Mouse (Mus musculus): Measurements from ENCODE around the gene Dpm2. TPM values are rescaled to one million over a fixed set of nuclear protein-coding genes. Genes with fewer than 3 reads are reported as not detected.

The Dpm2 gene
- polyA plus RNA-seq, 1 experiment, result 87.5 TPM

DNA sequence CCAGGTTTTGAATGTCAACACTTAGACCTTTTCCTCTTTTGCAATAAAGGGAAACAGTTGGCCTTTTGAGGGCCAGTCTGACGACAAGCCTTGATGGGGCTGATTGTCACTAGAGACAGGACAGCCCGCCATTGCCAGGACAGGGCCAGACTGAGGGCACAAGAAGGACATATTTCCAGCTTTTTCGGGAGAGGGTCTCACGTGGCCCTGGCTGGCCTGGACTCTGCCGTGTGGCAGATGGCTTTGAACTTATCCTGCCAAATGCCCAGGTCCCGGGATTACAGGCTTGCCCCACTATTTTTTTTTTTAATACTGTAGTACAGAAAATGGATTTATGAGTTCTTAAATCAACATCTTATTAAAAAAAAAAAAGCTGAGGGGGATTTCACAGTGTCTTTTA lies 20.6 kb downstream of the Dpm2 start:
- WGBS, result 74% methylated on average over 6 of the region's 6 CpGs
- peaks cover 7% of the 10 kb centered on the region for H3K4me1 ChIP-seq (ENCODE audit: control insufficient read depth, insufficient read depth, insufficient read length, low read length)
- no peaks in the 10 kb centered on the region for H3K36me3 ChIP-seq (ENCODE audit: control insufficient read depth, insufficient read depth, low read length)
- H3K4me3 ChIP-seq (ENCODE audit: low read depth, low read length), result no peak overlapping the region
- no peaks in the 10 kb centered on the region for H3K27me3 ChIP-seq (ENCODE audit: control insufficient read depth, insufficient read depth, low read length)
- TF ChIP-seq CTCF (IDR thresholded peaks at IDR 0.05; ENCODE audit: extremely low read depth, insufficient read length, insufficient replicate concordance, low read depth, low read length) (no peak), POLR2A (IDR thresholded peaks at IDR 0.05; ENCODE audit: low read depth, low read length) (no peak)
- no peak overlapping the region for H3K27ac ChIP-seq (ENCODE audit: insufficient read depth, low read depth, low read length)

- no peaks in the 10 kb centered on the region; the same call in 1 of the 2 replicates for H3K36me3 ChIP-seq (ENCODE audit: control insufficient read depth, insufficient read depth, low read length)
- no peaks in the 10 kb centered on the region for H3K27me3 ChIP-seq (ENCODE audit: control insufficient read depth, insufficient read depth, low read length)
- 87% methylated on average over 13 of the region's 13 CpGs for WGBS
- no peak overlapping the region for H3K27ac ChIP-seq (ENCODE audit: insufficient read depth, low read depth, low read length)
- no peak overlapping the region for H3K4me3 ChIP-seq (ENCODE audit: low read depth, low read length)
- H3K4me1 ChIP-seq (ENCODE audit: control insufficient read depth, insufficient read depth, insufficient read length, low read length), result peaks cover 7% of the 10 kb centered on the region
- TF ChIP-seq CTCF (IDR thresholded peaks at IDR 0.05; ENCODE audit: extremely low read depth, insufficient read length, insufficient replicate concordance, low read depth, low read length) (no peak), POLR2A (IDR thresholded peaks at IDR 0.05; ENCODE audit: low read depth, low read length) (no peak)
These were observed 26.1 kb downstream of the Dpm2 start for GRCm38 (mm10) chr2:32596725-32597124.

- H3K27ac ChIP-seq (ENCODE audit: insufficient read depth, low read depth, low read length), result no peak overlapping the region
- H3K36me3 ChIP-seq (ENCODE audit: control insufficient read depth, insufficient read depth, low read length), result no peaks in the 10 kb centered on the region; the same call in 1 of the 2 replicates
- no peak overlapping the region for H3K4me3 ChIP-seq (ENCODE audit: low read depth, low read length)
- WGBS, result 59% methylated on average over 5 of the region's 5 CpGs
- H3K4me1 ChIP-seq (ENCODE audit: control insufficient read depth, insufficient read depth, insufficient read length, low read length), result peaks cover 7% of the 10 kb centered on the region
- no peaks in the 10 kb centered on the region for H3K27me3 ChIP-seq (ENCODE audit: control insufficient read depth, insufficient read depth, low read length)
- TF ChIP-seq CTCF (IDR thresholded peaks at IDR 0.05; ENCODE audit: extremely low read depth, insufficient read length, insufficient replicate concordance, low read depth, low read length) (no peak), POLR2A (IDR thresholded peaks at IDR 0.05; ENCODE audit: low read depth, low read length) (no peak)
These were observed 26.6 kb downstream of the Dpm2 start for GRCm38 (mm10) chr2:32597248-32597647.

GRCm38 (mm10) chr2:32597699-32598098 lies 27.0 kb downstream of the Dpm2 start:
- Histone ChIP-seq H3K27me3 (ENCODE audit: control insufficient read depth, insufficient read depth, low read length) (no peaks in the 10 kb centered on the region), H3K4me1 (ENCODE audit: control insufficient read depth, insufficient read depth, insufficient read length, low read length) (peaks cover 7% of the 10 kb centered on the region), H3K27ac (ENCODE audit: insufficient read depth, low read depth, low read length) (no peak overlapping the region), H3K4me3 (ENCODE audit: low read depth, low read length) (no peak overlapping the region), H3K36me3 (ENCODE audit: control insufficient read depth, insufficient read depth, low read length) (no peaks in the 10 kb centered on the region; the same call in 1 of the 2 replicates)
- TF ChIP-seq POLR2A (IDR thresholded peaks at IDR 0.05; ENCODE audit: low read depth, low read length) (no peak), CTCF (IDR thresholded peaks at IDR 0.05; ENCODE audit: extremely low read depth, insufficient read length, insufficient replicate concordance, low read depth, low read length) (no peak)
- 79% methylated on average over 5 of the region's 5 CpGs for WGBS

GRCm38 (mm10) chr2:32598506-32598905 lies 27.8 kb downstream of the Dpm2 start:
- no peak for TF ChIP-seq POLR2A (IDR thresholded peaks at IDR 0.05; ENCODE audit: low read depth, low read length)
- TF ChIP-seq CTCF (IDR thresholded peaks at IDR 0.05; ENCODE audit: extremely low read depth, insufficient read length, insufficient replicate concordance, low read depth, low read length), result no peak
- H3K36me3 ChIP-seq (ENCODE audit: control insufficient read depth, insufficient read depth, low read length), result no peaks in the 10 kb centered on the region; the same call in 1 of the 2 replicates
- no peak overlapping the region for H3K4me3 ChIP-seq (ENCODE audit: low read depth, low read length)
- WGBS, result 86% methylated on average over 8 of the region's 8 CpGs
- no peaks in the 10 kb centered on the region for H3K27me3 ChIP-seq (ENCODE audit: control insufficient read depth, insufficient read depth, low read length)
- H3K27ac ChIP-seq (ENCODE audit: insufficient read depth, low read depth, low read length), result no peak overlapping the region
- H3K4me1 ChIP-seq (ENCODE audit: control insufficient read depth, insufficient read depth, insufficient read length, low read length), result peaks cover 7% of the 10 kb centered on the region

GRCm38 (mm10) chr2:32599409-32599808 lies 28.8 kb downstream of the Dpm2 start, which contains the start of gene St6galnac6:
TSS of gene St6galnac6 (plus strand) at chr2:32599709.
- H3K4me1 ChIP-seq (ENCODE audit: control insufficient read depth, insufficient read depth, insufficient read length, low read length), result peaks cover 7% of the 10 kb centered on the region
- no peak for TF ChIP-seq CTCF (IDR thresholded peaks at IDR 0.05; ENCODE audit: extremely low read depth, insufficient read length, insufficient replicate concordance, low read depth, low read length)
- WGBS, result 93% methylated on average over 3 of the region's 3 CpGs
- H3K4me3 ChIP-seq (ENCODE audit: low read depth, low read length), result no peak within 1 kb of the TSS
- H3K36me3 ChIP-seq (ENCODE audit: control insufficient read depth, insufficient read depth, low read length), result no peaks in the 10 kb centered on the region; the same call in 1 of the 2 replicates
- H3K27ac ChIP-seq (ENCODE audit: insufficient read depth, low read depth, low read length), result no peak within 1 kb of the TSS
- H3K27me3 ChIP-seq (ENCODE audit: control insufficient read depth, insufficient read depth, low read length), result no peaks in the 10 kb centered on the region

DNA sequence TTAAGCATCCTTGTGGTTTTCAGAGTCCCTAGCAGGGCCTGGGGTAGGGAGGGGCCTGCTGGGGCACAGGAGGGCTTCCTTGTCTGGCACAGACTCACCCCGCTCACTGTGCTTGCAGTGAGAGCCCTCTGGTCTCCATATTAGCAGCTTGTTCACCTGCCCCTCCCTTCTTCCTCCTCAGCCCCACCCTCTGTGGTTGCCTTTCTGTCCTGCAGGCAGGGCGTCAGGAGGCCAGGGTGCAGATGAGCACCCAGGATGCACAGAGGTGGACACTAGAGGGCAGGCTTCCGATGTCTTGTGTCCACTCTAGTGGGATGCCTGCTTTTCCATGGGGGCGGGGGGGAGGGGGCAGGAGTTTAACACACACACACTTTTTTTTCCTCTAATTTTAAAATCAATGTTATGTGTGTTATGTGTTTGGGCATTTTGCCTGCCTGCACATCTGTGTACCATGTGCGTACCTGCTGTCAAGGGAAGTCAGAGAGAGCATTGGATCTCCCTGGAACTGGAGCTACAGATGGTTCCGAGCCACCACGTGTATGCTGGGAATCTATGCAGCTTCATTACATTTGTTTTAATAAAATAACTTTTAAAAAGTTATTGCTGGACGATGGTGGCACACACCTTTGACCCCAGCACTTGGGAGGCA lies 30.9 kb downstream of the Dpm2 start:
- H3K27ac ChIP-seq (ENCODE audit: insufficient read depth, low read depth, low read length), result no peak overlapping the region
- H3K4me1 ChIP-seq (ENCODE audit: control insufficient read depth, insufficient read depth, insufficient read length, low read length), result peaks cover 7% of the 10 kb centered on the region
- TF ChIP-seq CTCF (IDR thresholded peaks at IDR 0.05; ENCODE audit: extremely low read depth, insufficient read length, insufficient replicate concordance, low read depth, low read length) (peak; percentile 67; the same call in 1 of the 2 replicates), POLR2A (IDR thresholded peaks at IDR 0.05; ENCODE audit: low read depth, low read length) (no peak)
- no peak overlapping the region for H3K4me3 ChIP-seq (ENCODE audit: low read depth, low read length)
- WGBS, result 32% methylated on average over 8 of the region's 8 CpGs
- no peaks in the 10 kb centered on the region; the same call in 1 of the 2 replicates for H3K36me3 ChIP-seq (ENCODE audit: control insufficient read depth, insufficient read depth, low read length)
- H3K27me3 ChIP-seq (ENCODE audit: control insufficient read depth, insufficient read depth, low read length), result 0 out of 2 replicates have a peak, but pooled peaks cover 2% of the 10 kb centered on the region

All from small intestine, adult 2 months (tissue).